Mouse (Mus musculus): ENCODE measurements around the gene Acad11. TPM values are rescaled to one million over a fixed set of nuclear protein-coding genes. Genes with fewer than 3 reads are reported as not detected.
A peak's percentile ranks its signal among the peaks of the same experiment; 100 is the strongest.

Acad11 gene
- total RNA-seq (2021): 100 to 1,000 TPM in 1 of 2 experiments, 10 to 100 TPM in 1; 98.0 to 105 TPM

DNA sequence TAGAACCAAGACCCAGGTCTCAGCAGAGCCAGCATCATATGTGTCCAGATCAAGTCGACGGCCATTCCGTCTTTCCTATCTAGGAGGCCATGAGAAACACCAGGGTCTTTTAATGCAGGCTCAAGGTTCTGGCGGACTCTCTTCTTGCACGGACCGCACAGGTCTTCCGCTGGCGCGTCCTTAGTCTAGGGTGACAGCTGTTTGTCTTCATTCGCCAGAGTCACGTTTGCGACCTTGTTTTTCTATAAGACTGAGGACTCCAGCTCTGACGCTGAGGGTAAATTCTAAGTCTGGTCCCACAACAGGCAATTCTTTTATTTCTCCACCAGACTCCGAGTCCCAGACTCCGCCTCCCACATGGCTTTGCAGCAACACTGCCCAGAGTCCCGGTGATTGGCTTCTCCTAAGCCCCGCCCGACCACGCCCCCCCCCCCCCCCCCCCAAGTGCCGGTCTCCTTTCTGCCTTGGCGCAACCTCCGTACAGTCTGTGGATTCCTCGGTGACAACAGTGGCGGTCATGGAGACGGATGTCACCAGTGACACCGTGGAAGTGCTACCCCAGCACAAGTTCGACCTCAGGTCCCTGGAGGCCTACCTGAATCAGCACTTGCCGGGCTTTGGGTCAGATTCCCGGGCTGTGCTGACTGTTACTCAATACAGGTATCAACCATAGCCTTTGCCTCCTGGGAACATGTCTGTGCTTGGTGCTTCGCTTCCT lies at the start of gene Acad11:
TSS of gene Acad11 (plus strand) at position 134 of the 718 bp plus-strand sequence.
- DNase-seq: peak; percentile 87 to 93
- intact Hi-C loops (cut with DNase I): loop anchor here (1.0 to 5.0 kb wide), 2 partner anchors 61 to 199 kb away; partner anchors contain the start of genes Dnajc13 and Nphp3

DNA sequence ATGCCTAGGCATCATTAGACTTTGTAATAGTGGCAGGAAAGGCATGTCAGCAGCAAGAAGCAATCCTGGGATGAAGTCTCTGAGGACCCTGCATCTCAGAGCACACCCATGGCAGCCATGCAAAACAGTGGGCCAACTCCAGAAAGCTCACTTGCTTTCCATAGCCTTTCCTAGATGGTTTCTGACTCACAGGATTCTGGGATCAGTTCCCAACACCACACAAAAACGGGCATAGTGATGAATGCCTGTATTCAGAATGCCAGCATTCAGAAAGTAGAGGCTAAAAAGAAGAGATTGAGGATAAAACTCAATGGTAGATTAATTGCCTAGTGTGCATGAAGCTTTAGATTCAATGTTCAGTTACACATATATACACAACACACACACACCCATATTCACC lies 48.7 kb upstream of the Acad11 start:
- DNase-seq: no peak
- intact Hi-C loops (cut with DNase I): no loop called here

DNA sequence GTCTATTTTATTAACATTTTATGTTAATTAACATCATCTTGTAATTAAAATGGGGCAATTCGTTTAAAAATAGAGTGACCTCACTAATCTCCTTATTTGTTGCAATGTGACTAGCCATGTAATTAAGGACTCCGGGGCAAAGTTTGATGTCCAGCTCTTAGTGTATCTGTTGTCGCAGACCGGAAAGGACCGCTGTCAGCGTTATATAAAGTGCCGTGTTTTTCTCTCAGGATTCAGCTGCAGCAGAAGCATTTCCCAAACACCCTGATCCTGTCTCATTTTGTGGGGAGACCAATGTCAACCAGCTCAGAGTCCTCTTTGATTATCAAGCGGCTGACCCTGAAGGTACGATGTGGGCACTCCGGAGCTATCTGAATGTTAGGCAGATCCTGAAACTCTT lies 42.2 kb upstream of the Acad11 start:
- intact Hi-C loops (cut with DNase I): no loop called here
- DNase-seq: no peak

DNA sequence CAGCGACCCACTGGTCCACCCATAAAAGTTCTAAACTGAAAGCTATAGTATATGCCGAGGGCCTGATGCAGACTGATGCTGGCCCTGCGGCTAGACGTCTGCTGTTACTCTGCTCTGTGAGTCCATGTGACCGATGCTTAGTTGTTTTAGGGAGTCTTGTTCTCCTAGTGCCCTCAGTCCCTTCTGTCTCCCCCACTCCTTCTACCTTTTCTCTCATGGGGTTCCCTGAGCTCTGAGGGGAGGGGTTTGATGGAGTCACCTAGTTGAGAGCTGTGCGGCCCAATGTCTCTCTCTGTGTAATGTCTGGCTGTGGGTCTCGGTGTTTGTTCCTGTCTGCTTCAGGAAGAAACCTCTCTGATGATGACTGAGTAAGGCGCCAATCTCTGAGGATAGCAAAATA lies 36.0 kb upstream of the Acad11 start:
- DNase-seq: no peak
- intact Hi-C loops (cut with DNase I): no loop called here

DNA sequence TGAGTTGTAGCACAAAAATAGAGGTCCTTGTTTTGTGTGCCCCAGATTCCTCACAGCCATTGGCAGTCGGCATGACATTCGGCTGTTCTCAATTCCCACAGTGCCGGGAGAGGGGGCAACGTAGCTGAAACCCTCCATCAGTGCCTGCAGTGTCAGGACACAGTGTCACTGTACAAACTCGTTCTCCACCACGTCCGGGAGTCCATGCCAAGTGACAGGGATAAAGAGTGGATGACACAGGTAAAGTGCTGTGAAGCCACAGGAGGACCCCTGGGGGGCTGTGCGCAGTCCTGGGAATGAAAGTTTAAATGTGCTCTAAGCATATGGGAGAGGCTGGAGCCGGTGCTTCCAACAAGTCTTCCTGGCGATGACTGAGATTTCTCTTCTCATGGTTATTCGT lies 33.3 kb upstream of the Acad11 start:
- no peak for DNase-seq
- intact Hi-C loops (cut with DNase I): no loop called here

DNA sequence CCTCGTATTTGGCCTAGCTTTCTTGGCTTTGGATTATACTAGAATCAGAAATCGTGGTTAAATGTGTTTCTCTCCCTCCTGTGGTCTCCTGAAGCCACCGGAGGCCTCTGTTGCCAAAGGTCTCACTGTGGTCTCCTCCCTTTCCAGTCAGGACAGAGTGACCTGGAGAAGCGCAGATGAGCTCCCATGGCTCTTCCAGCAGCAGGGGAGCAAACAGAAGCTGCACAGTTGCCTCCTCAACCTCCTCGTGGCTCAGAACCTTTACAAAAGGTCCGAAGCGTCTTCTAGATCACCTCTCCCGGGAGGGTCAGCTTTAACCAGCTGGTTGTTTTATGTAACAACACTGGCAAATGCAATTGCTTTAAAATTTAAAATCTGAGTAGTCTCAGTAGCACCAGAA lies 28.9 kb upstream of the Acad11 start:
- intact Hi-C loops (cut with DNase I): no loop called here
- DNase-seq: no peak

DNA sequence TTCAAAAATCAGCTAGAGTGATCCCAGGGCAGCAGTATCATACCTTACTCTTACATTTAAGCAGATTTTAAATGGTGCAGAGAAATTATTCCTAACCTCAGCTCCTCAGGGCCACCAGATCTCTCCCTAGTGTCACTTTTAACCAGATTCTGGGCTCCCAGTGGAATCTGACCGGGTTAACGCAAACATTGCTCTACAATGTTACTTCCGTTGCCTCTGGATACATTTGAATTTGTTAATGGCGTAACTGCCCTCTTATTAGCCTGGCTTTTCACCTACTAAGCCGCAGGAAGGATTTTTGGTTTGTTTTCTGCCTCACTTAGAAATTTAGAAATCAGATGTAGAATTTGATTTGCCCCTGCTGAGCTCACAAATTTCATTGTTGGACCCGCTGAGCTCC lies 28.5 kb upstream of the Acad11 start:
- intact Hi-C loops (cut with DNase I): no loop called here
- DNase-seq: no peak

DNA sequence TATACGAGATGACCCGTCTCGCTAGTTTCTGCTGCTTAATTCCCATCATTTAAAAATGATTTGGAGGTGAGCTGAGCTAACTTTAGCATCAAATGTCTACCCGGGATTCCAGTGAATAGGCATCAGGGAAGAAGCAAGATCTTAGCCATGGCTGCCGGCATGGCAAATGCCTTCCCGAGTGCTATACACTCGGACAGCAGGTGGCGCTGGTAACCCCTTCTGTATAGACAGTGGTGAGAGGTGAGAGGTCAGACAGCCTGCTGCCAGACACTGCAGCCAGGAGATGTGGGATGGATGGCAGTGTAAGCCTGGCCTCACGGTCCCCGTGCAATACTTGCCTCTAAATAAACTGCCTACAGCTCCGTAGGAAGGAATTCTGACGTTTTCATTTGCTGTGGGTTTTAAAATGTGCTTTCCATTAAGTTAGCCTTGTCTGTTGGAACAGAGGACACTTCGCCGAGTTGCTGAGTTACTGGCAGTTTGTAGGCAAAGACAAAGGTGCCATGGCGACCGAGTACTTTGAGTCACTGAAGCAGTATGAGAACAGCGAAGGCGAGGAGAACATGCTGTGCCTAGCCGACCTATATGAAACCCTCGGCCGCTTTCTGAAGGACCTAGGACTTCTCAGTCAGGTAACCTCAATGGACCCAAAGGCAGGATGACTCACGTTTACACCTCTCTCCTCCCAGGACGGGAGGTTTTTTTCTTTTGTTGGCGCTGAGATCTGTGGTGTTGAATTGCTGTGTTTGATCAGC lies 27.7 kb upstream of the Acad11 start:
- peak; percentile 66 to 80 for DNase-seq
- intact Hi-C loops (cut with DNase I): no loop called here

DNA sequence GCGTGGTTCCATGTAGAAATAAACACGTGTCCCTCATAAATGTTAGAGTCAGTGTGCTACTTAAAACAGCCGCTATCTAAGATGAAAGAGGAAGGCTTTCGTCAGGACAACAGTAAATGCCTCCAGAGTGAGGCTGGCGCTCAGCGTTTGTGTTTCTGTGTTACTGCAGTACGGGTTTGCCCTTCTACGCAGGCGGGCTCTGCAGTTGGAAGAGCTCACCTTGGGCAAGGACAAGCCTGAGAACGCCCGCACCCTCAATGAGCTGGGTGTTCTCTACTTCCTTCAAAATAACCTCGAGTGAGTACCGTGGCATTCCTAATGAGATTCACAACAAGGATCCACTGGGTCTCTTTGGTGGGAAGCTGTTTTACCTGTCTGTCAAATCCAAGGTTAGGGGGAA lies 24.9 kb upstream of the Acad11 start:
- intact Hi-C loops (cut with DNase I): no loop called here
- DNase-seq: no peak

DNA sequence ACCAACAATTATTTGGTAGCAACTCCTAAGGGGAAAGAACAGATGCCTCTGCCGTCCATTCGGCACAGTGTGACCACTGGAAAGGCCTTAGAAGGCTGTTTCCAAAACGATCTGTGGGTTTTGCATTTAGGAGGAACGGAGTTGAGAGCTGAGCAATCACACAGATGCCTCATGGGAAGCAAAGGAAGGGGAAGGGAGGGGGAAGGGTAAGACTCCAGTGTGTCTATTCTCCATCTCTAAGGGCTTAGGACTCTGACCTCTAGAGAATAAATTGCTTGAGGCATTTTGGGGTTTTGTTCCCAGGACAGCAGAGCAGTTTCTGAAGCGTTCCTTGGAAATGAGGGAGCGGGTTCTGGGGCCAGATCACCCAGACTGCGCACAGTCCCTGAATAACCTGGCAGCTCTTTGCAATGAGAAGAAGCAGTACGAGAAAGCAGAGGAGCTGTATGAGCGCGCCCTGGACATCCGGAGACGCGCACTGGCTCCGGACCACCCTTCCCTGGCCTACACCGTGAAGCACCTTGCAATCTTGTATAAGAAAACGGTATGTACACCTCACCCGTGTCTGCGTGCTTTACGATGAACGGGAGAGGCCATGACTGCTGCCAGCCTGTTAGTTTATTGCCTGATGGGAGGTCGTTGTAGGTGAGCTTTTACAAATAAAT lies 24.0 kb upstream of the Acad11 start:
- no peak for DNase-seq
- intact Hi-C loops (cut with DNase I): no loop called here

DNA sequence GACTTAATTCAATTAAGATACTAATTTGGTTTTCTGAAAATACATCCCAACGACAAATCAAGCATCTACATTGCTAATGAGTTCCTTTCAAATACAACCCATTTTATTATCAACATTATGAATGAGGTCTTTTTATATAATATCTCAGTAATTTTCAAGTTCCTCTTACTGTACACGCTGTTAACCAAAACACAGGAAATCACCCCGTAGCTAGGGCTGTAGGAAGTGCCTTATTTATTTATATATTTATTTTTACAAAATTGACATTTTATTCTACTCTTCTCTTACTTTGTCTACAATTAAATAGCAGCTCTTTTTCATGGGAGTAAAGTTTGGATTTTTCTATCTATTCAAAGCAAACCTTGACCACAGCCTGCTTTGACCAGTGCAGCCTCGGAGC lies 23.4 kb upstream of the Acad11 start:
- intact Hi-C loops (cut with DNase I): no loop called here
- no peak for DNase-seq

DNA sequence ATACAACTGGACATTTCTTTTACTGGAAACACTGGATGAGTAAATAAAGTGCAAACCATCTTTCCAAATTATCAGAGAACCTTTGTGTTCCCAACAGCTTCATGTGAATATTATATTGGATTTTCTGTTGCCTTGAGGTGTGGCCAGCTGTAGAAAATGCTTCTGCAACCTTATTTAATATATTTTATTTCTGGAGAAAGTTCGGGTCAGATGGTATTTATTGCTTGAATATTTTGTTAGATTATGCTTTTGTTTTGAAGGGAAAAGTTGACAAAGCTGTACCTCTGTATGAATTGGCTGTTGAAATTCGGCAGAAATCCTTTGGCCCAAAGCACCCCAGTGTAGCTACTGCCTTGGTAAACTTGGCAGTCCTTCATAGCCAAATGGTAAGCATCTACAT lies 22.8 kb upstream of the Acad11 start, which contains the start of gene Gm28305:
TSS of gene Gm28305 (plus strand) at position 301 of the 400 bp plus-strand sequence.
- DNase-seq: no peak

DNA sequence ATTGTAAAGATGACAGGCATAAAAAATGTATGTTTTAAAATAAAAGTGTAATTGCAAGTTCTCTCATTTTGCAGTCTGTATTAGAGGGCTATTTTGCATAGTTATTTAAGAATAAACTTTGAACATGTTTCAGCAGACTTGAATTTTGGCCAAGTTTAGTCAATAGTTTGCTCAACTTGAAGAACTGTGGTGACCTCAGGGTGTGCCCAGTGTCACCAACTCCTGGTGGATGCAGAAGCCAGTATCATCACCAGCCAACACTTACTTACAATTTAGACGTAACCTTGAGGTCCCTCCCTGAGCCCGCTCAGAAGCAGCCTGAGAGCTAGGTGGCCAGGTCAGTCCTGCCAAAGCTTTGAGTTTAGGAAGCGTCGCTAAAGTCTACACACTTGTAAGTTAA lies 19.5 kb upstream of the Acad11 start:
- intact Hi-C loops (cut with DNase I): no loop called here
- DNase-seq: no peak

More for the DNA sequence above, 22.8 kb upstream of the Acad11 start, which contains the start of gene Gm28305:
- intact Hi-C loops (cut with DNase I): no loop called here

DNA sequence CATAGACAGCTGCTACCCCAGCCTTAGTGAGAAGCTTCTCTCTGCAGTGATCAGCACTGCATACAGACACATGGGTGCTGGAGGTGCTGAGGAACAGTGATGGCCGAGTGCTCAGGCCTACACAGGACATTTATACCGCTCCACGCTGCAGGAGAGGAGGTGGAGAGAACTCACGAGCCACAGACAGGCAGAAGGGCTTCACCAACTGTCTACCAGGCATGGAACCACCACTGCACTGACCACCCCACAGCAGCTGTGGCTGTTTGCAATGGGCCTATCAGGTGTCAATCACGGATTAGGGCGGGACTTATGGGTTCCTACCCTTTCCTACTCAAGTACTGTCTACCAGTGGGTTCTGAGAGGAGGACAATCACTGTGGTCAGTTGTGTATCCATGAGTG lies 12.1 kb upstream of the Acad11 start:
- no peak for DNase-seq
- intact Hi-C loops (cut with DNase I): no loop called here

DNA sequence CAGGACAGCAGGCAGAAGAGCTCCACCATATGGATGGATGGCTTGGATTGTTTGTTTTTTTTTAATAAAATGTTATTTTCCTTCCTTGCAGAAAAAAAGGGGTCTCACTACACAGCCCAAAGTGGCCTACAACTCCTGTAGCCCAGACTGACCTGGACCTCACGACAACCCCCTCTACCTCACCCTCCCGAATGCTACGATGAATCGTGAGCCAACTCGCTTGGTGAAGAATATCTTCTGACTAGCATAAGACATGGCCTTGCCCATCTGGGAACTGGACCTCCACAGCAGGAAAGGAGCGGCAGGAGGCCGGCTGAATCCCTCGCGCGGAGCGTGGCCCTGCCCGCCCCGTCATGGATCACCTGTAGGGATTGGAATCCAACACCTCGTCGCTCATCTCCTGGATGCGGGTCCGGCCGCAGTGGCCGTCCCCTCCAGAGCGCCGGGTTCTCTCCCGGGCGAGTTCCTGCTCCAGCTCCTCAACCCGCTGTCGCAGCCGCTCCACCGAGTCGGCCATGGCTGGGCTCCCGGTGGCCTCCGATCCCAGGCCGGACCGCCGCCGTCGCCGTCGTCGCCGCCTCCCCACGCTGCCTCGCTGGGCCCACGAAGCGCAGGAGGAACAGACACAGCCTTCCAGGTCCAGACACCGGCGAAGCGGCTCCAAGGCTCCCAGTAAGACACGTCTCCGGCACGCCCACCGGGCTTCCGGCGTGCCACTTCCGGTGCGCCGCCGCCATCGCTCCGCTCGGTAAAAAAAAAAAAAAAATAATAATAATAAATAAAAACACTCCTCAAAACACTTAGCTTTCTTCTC lies 540 bp upstream of the Acad11 start, which contains the start of gene Uba5:
TSS of gene Uba5 (minus strand) at position 705 of the 814 bp plus-strand sequence.
- no peak for DNase-seq

DNA sequence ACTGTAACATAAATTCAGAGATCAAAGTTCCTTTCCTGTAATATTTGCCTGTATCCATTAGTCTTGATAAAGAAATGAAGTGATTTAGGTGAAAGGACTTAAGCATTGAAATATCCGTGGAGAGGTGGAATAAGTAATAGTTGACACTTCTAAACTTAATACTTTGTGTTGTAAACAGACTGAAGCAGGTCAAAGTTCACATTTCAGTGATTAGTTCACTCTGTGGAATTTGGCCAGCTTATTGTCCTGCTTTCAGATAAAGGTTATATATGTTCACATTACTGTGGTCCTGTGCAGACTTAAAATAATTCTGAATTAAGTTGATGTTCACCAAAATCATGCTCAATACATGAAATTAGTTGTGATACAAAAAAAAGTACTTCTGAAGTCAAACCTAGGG lies 1.4 kb downstream of the Acad11 start:
- DNase-seq: no peak
- intact Hi-C loops (cut with DNase I): loop anchor here (5.0 kb wide), 1 partner anchor 198 kb away; the partner anchor contains the start of gene Dnajc13

More for the DNA sequence above, 540 bp upstream of the Acad11 start, which contains the start of gene Uba5:
- intact Hi-C loops (cut with DNase I): loop anchor here (1.0 to 5.0 kb wide), 2 partner anchors 60 to 200 kb away; partner anchors contain the start of genes Dnajc13 and Nphp3

DNA sequence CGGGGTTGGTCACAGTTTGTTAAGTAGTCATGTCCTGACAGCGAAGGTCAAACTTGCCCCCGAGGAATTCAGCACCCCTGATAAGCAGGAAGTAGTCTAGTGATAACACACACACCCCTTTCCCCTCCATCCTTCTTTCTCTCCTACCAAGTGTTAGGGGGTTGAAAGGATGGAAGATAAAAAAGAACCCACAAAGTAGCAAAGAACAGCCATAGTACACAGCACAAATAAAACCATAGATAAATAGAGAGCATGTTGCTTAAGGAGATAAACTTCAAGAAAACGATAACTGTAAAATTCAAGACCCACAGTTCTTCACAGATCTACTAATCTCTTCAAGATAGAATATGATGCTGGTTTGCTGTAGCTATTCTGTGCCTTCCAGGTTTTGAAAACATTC lies 7.1 kb downstream of the Acad11 start:
- intact Hi-C loops (cut with DNase I): no loop called here

DNA sequence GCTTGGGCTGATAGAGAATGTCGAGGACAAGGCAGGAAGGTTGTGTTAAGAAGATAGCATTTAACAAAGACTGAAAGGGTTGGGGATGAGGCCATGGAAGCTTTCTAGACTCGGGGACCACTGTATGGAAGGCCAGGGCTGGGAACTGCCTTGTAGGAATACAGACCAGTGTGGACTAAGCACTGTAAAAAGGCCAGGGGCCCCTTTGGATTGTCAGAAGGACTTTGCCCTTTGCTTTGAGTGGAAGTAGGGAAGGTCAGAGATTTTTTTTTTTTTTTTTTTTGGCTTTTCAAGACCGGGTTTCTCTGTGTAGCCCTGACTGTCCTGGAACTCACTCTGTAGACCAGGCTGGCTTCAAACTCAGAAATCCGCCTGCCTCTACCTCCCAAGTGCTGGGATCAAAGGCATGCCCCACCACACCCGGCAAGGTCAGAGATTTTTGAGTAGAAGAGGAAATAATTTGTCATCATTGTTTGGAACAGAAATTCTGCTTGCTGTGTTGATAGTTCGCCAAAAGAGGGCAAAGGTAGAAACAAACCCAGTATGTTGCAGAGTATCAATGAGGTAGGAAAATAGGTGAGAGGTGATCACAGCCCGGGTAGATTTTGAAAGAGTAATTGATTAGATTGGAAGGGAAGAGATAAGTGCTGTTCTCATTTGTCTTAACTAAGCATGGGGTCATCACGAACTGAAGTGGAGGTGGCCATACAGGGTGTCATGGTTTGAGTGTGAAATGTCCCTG lies 7.9 kb downstream of the Acad11 start:
- intact Hi-C loops (cut with DNase I): no loop called here
- DNase-seq: no peak

More for the DNA sequence above, 7.1 kb downstream of the Acad11 start:
- no peak for DNase-seq

DNA sequence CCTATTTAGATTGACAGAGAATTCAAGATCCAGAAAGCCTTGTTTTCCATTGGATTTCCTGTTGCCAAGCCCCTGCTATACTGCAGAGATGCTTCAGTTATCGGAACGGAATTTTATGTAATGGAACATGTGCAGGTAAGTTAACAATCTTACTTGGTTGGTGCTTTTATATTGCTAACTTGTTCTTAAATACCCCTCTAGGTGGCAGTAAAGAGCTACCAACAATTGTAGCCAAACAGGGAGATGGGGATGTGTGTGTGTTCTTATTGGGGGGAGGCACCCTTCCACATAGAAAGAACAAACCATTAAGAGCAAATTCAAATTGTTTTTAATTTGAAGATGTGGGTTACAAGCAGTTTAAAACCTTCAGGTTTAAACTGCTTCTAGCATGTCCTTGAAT lies 12.6 kb downstream of the Acad11 start:
- intact Hi-C loops (cut with DNase I): no loop called here

More for the DNA sequence above, 12.6 kb downstream of the Acad11 start:
- DNase-seq: no peak
